Mouse (Mus musculus): ENCODE data around the gene Ahcyl2.
"Not testable (repeated sequence)": the region's sequence is repeated elsewhere in the genome, so short reads cannot be mapped to it uniquely, and the experiment has no call there.

Gene Ahcyl2

GRCm38 (mm10) chr6:29815634-29816033, 47.8 kb downstream of the Ahcyl2 start:
- DNase-seq (ENCODE audit: low spot score): no peak

- not testable (repeated sequence) for DNase-seq (ENCODE audit: low spot score)
These were observed 48.6 kb downstream of the Ahcyl2 start for GRCm38 (mm10) chr6:29816371-29816770.

DNA sequence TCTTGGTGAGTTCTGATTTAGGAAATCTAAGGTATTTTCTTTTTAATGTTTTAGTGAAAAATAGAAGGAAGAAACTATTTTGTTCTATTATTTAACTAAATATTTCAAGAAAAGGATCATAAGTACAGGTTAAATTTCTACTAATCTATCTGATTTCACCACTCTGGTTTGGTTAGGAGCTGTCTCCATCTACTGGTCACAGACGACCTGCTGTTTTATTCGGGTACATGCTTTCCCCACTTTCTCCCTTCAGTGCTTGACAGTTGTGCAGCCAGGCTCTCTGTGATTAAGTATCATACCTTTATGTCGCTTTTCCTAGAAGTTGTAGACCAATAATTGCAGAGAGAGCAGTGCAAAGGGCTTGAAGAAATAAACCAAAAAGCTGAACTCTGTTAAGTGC, 51.5 kb downstream of the Ahcyl2 start:
- no peak for DNase-seq (ENCODE audit: low spot score)

DNA sequence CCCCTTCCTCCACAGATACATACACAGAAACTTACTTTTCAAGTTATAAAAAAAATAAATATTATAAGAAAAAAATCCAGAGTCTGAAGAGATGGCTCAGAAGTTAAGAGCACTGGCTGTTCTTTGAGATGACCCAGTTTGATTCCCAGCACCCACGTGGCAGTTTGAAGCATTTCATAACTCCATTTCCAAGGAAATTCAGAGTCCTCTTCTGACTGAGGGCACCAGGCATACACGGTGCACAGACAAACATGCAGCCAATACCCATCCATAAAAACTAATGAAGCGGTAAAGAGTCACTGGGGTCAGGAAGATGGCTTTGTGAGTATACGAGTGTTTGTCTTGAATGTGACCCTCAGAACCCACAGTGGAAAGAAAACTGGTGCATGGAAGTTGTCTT, 52.5 kb downstream of the Ahcyl2 start:
- no peak for DNase-seq (ENCODE audit: low spot score)

GRCm38 (mm10) chr6:29820926-29821325, 53.1 kb downstream of the Ahcyl2 start:
- no peak for DNase-seq (ENCODE audit: low spot score)

GRCm38 (mm10) chr6:29821770-29822169, 54.0 kb downstream of the Ahcyl2 start:
- DNase-seq (ENCODE audit: low spot score): no peak

- DNase-seq (ENCODE audit: low spot score): no peak
These were observed 57.5 kb downstream of the Ahcyl2 start for GRCm38 (mm10) chr6:29825302-29825701.

DNA sequence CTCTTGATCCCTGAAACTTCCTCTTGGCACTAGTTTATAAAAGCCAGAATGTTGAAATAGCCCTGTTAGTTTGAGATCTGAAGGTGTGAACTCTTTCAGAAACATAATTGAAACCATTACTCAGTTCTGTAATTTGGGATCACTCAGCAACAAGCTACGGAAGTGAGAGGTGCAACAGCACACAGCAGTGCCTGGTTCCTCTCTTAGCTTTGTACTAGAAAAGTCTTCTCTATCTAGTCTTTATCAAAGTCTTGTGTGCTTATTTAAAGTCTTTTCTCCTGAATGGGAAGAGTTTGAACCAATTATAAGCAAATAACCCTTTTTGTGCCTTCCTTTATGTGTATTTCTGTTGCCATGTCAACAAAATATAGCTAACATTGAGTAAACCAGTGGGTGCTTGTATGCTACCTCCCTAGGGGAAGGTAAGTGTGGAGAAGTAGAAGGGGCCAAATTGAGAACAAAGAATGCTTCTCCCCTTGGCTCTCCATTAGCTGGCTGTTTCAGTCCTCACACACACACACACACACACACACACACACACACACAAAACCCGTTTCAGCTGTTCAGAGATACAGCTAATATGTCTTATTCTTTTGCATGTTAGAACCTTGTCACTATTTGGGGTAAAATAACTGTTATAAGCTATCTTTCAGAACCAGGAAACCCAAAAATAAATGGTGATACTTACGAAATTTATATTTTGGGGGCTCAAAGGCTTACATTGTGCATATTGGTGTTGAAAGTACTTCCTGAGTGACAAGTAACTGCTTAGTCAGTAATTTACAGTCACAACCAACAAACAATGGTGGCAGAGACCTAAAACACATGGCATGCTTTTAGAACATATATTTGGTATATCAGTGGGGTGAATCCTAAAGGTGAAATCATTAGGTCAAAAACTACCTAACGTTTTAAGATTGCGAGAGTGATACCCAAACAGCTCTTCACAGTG, 59.8 kb downstream of the Ahcyl2 start:
- DNase-seq (ENCODE audit: low spot score): no peak

- no peak for DNase-seq (ENCODE audit: low spot score)
These were observed 60.9 kb downstream of the Ahcyl2 start for GRCm38 (mm10) chr6:29828574-29829234.

DNA sequence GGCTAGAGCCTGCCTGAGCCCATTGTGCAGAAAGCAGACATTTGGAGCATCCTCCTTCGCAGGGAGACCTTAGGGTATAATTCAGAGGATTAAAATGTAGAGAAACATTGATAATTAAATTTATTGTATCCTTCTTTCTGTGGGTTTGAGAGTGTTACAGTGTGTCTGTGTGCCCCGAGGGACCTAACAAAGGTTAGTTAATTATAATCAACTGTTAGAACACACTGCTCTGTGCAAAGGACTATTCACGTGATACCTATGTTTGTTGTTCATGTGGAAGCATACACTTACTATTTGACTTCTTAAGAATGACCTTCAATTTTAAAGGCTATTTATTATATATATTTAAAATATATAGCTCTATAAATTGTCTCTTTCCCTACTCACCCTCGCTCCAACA, 64.5 kb downstream of the Ahcyl2 start:
- no peak for DNase-seq (ENCODE audit: low spot score)

DNA sequence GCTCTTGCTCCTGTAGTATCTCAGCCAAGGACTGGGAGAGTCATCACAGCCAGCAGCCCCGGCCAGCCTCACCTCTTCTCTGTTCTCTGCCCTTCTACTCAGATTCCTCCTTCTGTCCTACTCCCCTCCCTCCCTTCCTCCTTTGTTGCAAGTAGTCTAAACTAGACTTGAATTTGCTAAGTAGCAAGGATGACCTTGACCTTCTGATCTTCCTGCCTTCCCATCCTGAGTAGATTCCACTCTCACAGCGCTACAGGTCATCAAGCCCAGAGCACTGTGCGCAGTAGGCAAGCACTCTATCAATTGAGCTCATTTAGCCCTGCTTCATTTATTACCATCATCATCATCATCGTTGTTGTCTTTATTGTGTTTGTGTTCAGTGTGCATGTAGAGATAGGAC, 65.3 kb downstream of the Ahcyl2 start:
- DNase-seq (ENCODE audit: low spot score): no peak

GRCm38 (mm10) chr6:29833568-29834255, 65.9 kb downstream of the Ahcyl2 start:
- no peak for DNase-seq (ENCODE audit: low spot score)

DNA sequence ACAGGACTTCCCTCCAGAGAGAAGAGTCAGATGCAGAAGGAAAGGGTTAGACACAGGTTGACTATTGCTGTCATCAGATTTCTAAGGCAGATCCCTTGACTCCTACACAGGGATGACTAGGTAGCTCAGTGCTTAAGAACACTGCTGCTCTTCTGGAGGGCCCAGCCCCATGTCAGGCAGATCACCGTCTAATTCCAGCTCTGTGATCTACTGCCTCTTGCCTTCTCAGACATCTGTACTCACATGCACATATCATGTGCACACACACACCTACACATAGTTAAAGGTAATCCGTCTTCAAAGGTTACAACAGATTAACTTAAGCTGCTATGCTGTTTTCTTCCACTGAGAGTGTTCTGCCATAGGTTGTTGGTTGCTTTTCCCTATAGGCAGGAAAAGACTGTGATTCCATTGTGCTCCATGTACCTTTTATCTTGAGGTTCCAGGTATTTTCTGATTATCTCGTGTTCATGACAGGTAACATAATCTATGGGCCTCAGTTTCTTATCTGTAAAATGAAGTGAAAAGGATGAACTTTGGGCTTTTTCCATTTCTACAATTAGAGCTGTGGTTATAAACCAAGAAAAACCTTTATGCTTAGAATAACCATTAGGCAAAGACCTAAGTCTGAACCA, 67.8 kb downstream of the Ahcyl2 start:
- DNase-seq (ENCODE audit: low spot score): no peak

DNA sequence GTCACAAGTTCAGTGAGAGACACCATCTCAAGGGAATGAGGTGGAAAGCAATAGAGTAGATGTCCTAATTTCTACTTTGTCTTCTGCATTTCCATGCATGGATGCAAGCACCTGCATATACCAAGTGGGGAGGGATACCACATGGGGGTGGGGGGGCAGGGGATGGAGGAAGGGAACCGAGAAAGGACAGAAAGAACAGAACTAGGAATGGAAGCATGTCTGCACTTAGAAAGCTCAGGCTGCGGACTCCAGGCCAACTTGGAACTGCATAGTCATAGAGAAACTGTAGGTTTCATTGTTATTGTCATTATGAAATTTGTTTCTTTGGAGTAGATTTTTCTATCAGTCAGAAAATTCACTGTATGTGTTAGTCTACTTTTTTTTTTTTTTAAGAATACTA, 69.8 kb downstream of the Ahcyl2 start:
- DNase-seq (ENCODE audit: low spot score): no peak

- no peak for DNase-seq (ENCODE audit: low spot score)
These were observed 70.7 kb downstream of the Ahcyl2 start for GRCm38 (mm10) chr6:29838531-29838930.

- no peak for DNase-seq (ENCODE audit: low spot score)
These were observed 72.2 kb downstream of the Ahcyl2 start for GRCm38 (mm10) chr6:29840008-29840407.

GRCm38 (mm10) chr6:29841461-29841860, 73.7 kb downstream of the Ahcyl2 start:
- DNase-seq (ENCODE audit: low spot score): no peak

DNA sequence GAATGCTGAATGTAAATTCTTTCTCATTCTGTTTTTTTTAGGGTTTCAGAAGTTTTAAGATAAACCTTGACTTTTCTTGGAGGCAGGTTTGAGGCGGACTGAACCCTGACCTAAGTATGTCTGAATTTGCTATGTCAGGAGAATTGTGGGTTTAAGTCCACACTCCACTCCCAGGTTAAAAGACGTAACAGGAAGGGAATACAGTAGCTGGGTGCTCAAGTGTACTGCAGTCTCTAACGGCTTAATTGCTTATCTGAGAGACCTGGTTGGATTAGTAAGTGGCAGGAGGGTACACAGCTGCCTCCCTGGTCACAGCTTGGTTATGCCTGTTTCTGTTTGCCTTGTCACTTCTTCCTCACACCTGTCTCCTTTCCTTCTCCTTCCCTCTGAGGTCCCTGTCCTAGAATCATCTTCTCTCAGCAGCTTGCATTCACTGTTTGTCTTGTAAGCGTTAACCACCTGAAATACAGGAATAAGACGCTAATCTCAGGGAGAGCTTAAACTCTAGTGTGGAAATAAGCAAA, 79.9 kb downstream of the Ahcyl2 start:
- DNase-seq (ENCODE audit: low spot score): no peak

DNA sequence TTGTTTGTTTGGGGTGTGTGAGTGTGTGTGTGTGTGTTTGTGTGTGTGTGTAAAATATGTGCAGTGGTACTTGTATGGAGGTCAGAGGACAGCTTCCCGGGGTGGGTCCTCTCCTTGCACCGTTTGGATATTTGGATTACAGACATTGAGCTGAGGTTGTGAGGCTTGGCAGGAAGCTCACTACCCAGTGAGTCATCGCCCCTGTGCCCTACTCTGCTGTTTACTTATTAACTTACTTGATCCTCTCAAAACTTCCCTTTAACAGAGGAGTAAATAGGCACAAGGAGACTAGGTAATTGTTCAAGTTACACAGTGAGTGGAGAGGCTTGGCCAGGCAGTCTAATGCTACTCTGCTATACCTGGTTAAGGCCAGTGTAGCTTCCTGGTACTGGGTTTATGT, 81.0 kb downstream of the Ahcyl2 start:
- no peak for DNase-seq (ENCODE audit: low spot score)

GRCm38 (mm10) chr6:29850096-29850495, 82.3 kb downstream of the Ahcyl2 start:
- DNase-seq (ENCODE audit: low spot score): no peak

DNA sequence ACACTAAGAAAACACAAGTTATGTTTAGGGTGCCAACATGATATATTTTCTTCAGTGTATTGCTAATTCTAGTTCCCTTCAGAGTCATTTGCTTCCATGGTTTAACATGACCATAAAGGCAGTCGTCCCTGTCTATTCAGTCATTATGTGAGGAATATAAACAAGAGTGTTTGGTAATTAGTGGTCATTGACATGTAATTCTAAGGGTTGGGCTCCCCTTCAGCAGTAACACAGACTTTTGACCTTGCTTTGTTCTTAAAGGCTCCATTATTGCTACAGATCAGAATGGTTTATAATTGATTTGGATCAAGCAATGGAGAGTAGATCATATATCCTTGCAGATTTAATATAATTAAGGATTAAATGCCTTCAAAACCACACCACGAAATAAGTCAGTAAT, 82.9 kb downstream of the Ahcyl2 start:
- DNase-seq (ENCODE audit: low spot score): no peak

DNA sequence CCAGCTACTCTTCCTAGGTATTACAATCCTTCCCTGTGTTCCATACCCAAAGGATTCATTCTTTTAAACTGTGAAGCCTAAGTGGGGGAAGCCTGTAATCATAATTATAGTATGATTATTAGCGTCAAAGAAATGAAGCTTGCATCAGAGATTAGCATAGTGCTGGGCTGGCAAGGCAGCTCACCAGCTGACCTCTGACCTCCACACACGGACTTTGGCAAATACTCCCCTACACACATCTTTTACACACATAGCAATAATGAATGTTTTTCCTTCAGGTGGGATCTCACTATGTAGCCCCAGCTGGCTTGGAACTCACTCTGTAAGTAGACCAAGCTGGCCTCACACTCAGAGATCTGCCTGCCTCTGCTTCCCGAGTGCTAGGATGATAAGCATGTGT, 84.1 kb downstream of the Ahcyl2 start:
- no peak for DNase-seq (ENCODE audit: low spot score)
